Mouse (Mus musculus) mouse trophoblast stem cell (cell line): ENCODE measurements around the gene Gypa.

Experiments used
- in situ Hi-C, 2 experiments: fragments of 300-500 bp; cut with MseI, MboI; formaldehyde crosslinking; loops; 2 replicates in 1 of 2; 3 replicates in 1 of 2; pipeline ENCODE4 v1.15.1; 2025

The Gypa gene

GRCm38 (mm10) chr8:80526382-80527355 is 33.1 kb downstream of the Gypa start:
- in situ Hi-C loops: no loop called here

DNA sequence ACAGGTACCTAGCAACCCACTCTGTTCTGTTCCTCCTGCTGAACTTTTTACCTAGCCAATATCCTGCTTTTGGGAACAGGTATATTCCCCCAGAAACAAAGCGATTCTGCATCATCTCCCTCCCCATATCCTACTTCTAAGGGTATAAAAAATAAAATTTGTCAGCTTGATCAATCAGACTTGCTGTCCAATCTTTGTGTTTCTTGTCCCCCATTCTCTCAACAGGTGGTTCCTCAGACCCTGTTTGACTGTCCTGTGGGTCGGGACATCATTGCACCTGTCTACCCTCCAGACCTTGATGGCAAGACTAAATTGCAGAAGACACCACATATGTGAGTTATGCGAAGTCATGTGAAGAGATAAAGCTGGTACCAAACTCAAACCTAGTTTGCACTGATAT is 48.3 kb downstream of the Gypa start:
- in situ Hi-C loops: no loop called here

DNA sequence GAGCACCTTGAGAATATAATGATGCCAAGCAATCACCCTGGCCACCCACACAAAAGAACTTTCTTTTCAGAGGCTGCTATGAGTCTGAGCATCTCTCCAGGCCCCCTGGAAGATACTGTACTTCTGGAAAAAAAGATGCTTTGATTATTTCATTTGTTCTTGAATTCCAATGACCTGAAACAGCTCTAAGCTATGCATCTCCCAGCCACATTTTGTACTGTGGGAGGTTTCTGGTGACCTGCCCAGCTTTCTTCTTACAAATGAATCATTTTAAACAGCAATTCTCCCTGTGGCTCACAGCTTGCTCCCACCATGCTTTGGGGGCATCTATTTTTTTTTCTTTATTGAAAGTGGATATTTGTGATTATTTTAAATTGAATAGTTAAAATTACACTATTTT is 56.9 kb downstream of the Gypa start:
- in situ Hi-C loops: no loop called here

- in situ Hi-C loops: no loop called here
Measured at GRCm38 (mm10) chr8:80551303-80551702, 57.7 kb downstream of the Gypa start.

GRCm38 (mm10) chr8:80554991-80555390 is 61.4 kb downstream of the Gypa start:
- in situ Hi-C loops: no loop called here
